Mouse (Mus musculus): ENCODE measurements around the gene Eef1g. TPM values are rescaled to one million over a fixed set of nuclear protein-coding genes. Genes with fewer than 3 reads are reported as not detected.

Eef1g gene
- polyA plus RNA-seq, 1 experiment from 2014 or later = 469 TPM

Other genes starting within 250 kb of the Eef1g start
- gene Slc3a2, start 243.7 kb upstream of the Eef1g start, polyA plus RNA-seq (2014; fragmentation: Nextera tagmentation; extraction: Ambion mirVana) = 100 and 107 TPM in 2 replicates
- gene Wdr74, start 231.2 kb upstream of the Eef1g start, polyA plus RNA-seq (2014; fragmentation: Nextera tagmentation; extraction: Ambion mirVana) = 76.6 and 80.1 TPM in 2 replicates
- gene 1700092M07Rik, start 226.3 kb upstream of the Eef1g start, polyA plus RNA-seq (2014; fragmentation: Nextera tagmentation; extraction: Ambion mirVana) = 0.85 and 1.9 TPM in 2 replicates
- gene Stx5a, start 225.6 kb upstream of the Eef1g start, polyA plus RNA-seq (2014; fragmentation: Nextera tagmentation; extraction: Ambion mirVana) = 140 and 142 TPM in 2 replicates
- 152 and 171 TPM in 2 replicates for gene Nxf1, start 210.0 kb upstream of the Eef1g start, polyA plus RNA-seq (2014; fragmentation: Nextera tagmentation; extraction: Ambion mirVana)
- gene Tmem223, start 196.0 kb upstream of the Eef1g start, polyA plus RNA-seq (2014; fragmentation: Nextera tagmentation; extraction: Ambion mirVana) = 173 and 194 TPM in 2 replicates
- 74.9 and 90.3 TPM in 2 replicates for gene Tmem179b, start 192.6 kb upstream of the Eef1g start, polyA plus RNA-seq (2014; fragmentation: Nextera tagmentation; extraction: Ambion mirVana)
- 16.5 and 18.1 TPM in 2 replicates for gene Taf6l, start 180.6 kb upstream of the Eef1g start, polyA plus RNA-seq (2014; fragmentation: Nextera tagmentation; extraction: Ambion mirVana)
- 151 and 157 TPM in 2 replicates for gene Polr2g, start 168.5 kb upstream of the Eef1g start, polyA plus RNA-seq (2014; fragmentation: Nextera tagmentation; extraction: Ambion mirVana)
- gene Zbtb3, start 164.5 kb upstream of the Eef1g start, polyA plus RNA-seq (2014; fragmentation: Nextera tagmentation; extraction: Ambion mirVana) = 5.2 and 5.5 TPM in 2 replicates
- gene Ttc9c, start 147.7 kb upstream of the Eef1g start, polyA plus RNA-seq (2014; fragmentation: Nextera tagmentation; extraction: Ambion mirVana) = 38.4 and 40.8 TPM in 2 replicates
- gene Hnrnpul2, start 147.0 kb upstream of the Eef1g start, polyA plus RNA-seq (2014; fragmentation: Nextera tagmentation; extraction: Ambion mirVana) = 7.8 and 9.2 TPM in 2 replicates
- gene AC129217.1, start 137.3 kb upstream of the Eef1g start, polyA plus RNA-seq (2014; fragmentation: Nextera tagmentation; extraction: Ambion mirVana) = not detected in 2 replicates
- gene Bscl2, start 129.6 kb upstream of the Eef1g start, polyA plus RNA-seq (2014; fragmentation: Nextera tagmentation; extraction: Ambion mirVana) = 44.9 and 47.3 TPM in 2 replicates
- gene Gng3, start 127.8 kb upstream of the Eef1g start, polyA plus RNA-seq (2014; fragmentation: Nextera tagmentation; extraction: Ambion mirVana) = 22.2 and 24.6 TPM in 2 replicates
- gene Lrrn4cl, start 116.3 kb upstream of the Eef1g start, polyA plus RNA-seq (2014; fragmentation: Nextera tagmentation; extraction: Ambion mirVana) = 1.6 and 2.4 TPM in 2 replicates
- 144 and 149 TPM in 2 replicates for gene Ubxn1, start 95.5 kb upstream of the Eef1g start, polyA plus RNA-seq (2014; fragmentation: Nextera tagmentation; extraction: Ambion mirVana)
- 53.8 and 57.5 TPM in 2 replicates for gene Uqcc3, start 86.1 kb upstream of the Eef1g start, polyA plus RNA-seq (2014; fragmentation: Nextera tagmentation; extraction: Ambion mirVana)
- 60.2 and 68.8 TPM in 2 replicates for gene Lbhd1, start 83.3 kb upstream of the Eef1g start, polyA plus RNA-seq (2014; fragmentation: Nextera tagmentation; extraction: Ambion mirVana)
- gene Gm49403, start 83.1 kb upstream of the Eef1g start, polyA plus RNA-seq (2014; fragmentation: Nextera tagmentation; extraction: Ambion mirVana) = not detected in 2 replicates
- gene 1810009A15Rik, start 78.2 kb upstream of the Eef1g start, polyA plus RNA-seq (2014; fragmentation: Nextera tagmentation; extraction: Ambion mirVana) = 77.4 and 86.6 TPM in 2 replicates
- gene Gm49416, start 78.1 kb upstream of the Eef1g start, polyA plus RNA-seq (2014; fragmentation: Nextera tagmentation; extraction: Ambion mirVana) = not detected in 2 replicates
- 34.8 and 35.1 TPM in 2 replicates for gene Ints5, start 74.0 kb upstream of the Eef1g start, polyA plus RNA-seq (2014; fragmentation: Nextera tagmentation; extraction: Ambion mirVana)
- 99.2 and 103 TPM in 2 replicates for gene Ganab, start 69.0 kb upstream of the Eef1g start, polyA plus RNA-seq (2014; fragmentation: Nextera tagmentation; extraction: Ambion mirVana)
- gene B3gat3, start 46.7 kb upstream of the Eef1g start, polyA plus RNA-seq (2014; fragmentation: Nextera tagmentation; extraction: Ambion mirVana) = 42.3 and 42.4 TPM in 2 replicates
- gene Rom1, start 37.7 kb upstream of the Eef1g start, polyA plus RNA-seq (2014; fragmentation: Nextera tagmentation; extraction: Ambion mirVana) = 2.2 and 2.5 TPM in 2 replicates
- gene Eml3, start 37.5 kb upstream of the Eef1g start, polyA plus RNA-seq (2014; fragmentation: Nextera tagmentation; extraction: Ambion mirVana) = 18.2 and 20.4 TPM in 2 replicates
- 39.7 and 43.6 TPM in 2 replicates for gene Mta2, start 25.2 kb upstream of the Eef1g start, polyA plus RNA-seq (2014; fragmentation: Nextera tagmentation; extraction: Ambion mirVana)
- gene Tut1, start 13.2 kb upstream of the Eef1g start, polyA plus RNA-seq (2014; fragmentation: Nextera tagmentation; extraction: Ambion mirVana) = 24.7 and 27.8 TPM in 2 replicates
- 44.8 and 57.6 TPM in 2 replicates for gene Ahnak, start 22.2 kb downstream of the Eef1g start, polyA plus RNA-seq (2014; fragmentation: Nextera tagmentation; extraction: Ambion mirVana)
- gene Scgb1a1, start 120.9 kb downstream of the Eef1g start, polyA plus RNA-seq (2014; fragmentation: Nextera tagmentation; extraction: Ambion mirVana) = not detected in 2 replicates
- gene Asrgl1, start 168.6 kb downstream of the Eef1g start, polyA plus RNA-seq (2014; fragmentation: Nextera tagmentation; extraction: Ambion mirVana) = 10.8 and 13.7 TPM in 2 replicates

Data from embryonic facial prominence, embryonic 14.5 days (tissue).